Mouse (Mus musculus): ENCODE measurements around the gene Gm7534.

DNA sequence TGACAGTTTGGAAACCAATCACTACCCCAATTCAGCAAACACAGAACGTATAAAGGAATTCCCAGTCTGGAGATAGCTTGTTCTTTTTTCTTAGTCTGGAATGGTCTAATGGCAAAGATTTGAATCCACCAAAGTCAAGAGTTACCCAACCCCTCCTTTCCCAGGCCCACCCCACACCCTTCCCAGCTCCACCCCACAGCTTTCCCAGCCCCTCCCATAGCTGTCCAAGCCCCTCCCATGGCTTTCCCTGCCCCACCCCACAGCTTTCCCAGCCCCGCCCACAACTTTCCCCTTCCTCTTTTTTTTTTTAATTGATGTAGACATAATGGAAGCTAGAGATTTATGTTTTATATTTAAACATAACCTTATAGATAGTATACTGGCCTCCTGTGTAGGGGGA, 3.4 kb downstream of the Gm7534 start:
- no peak for TF ChIP-seq CTCF (IDR thresholded peaks at IDR 0.05; ENCODE audit: borderline replicate concordance, insufficient read depth, low read depth, low read length)
- no peak for TF ChIP-seq POLR2A (IDR thresholded peaks at IDR 0.05; ENCODE audit: borderline replicate concordance, insufficient read depth, low read length)

Data from cerebellum, adult 2 months (tissue).